Mouse (Mus musculus) erythroblast, embryonic 14.5 days (primary cell): ENCODE measurements around the gene Zfp287. TPM values are rescaled to one million over a fixed set of nuclear protein-coding genes. Genes with fewer than 3 reads are reported as not detected.

Source experiments
- H3K27me3 ChIP-seq: 2 replicates; pipeline ENCODE4 v1.6.1; 2012; ENCODE audit warnings: inconsistent platforms; ENCODE audit not compliant: control insufficient read depth
- H3K36me3 ChIP-seq: 2 replicates; pipeline ENCODE4 v1.6.1; 2012; ENCODE audit warnings: mild to moderate bottlenecking, inconsistent platforms; ENCODE audit not compliant: control insufficient read depth
- H3K4me1 ChIP-seq: 2 replicates; pipeline ENCODE4 v1.6.1; 2012; ENCODE audit warnings: inconsistent platforms; ENCODE audit not compliant: control insufficient read depth
- H3K4me3 ChIP-seq: replicated peaks from 2 replicates; pipeline ENCODE3; 2012; ENCODE audit warnings: moderate library complexity, mild to moderate bottlenecking, inconsistent platforms
- H3K9me3 ChIP-seq: 2 replicates; pipeline ENCODE4 v1.6.1; 2012; ENCODE audit warnings: low read length, inconsistent platforms, mixed read lengths; ENCODE audit not compliant: control insufficient read depth
- GATA1 ChIP-seq: IDR thresholded peaks from 2 replicates; pipeline ENCODE4 v1.6.1; 2012; ENCODE audit warnings: low read length, inconsistent platforms, mixed read lengths
- TAL1 ChIP-seq: IDR thresholded peaks from 3 replicates; pipeline ENCODE4 v1.6.1; 2012; ENCODE audit warnings: low read length, inconsistent platforms, mixed read lengths
- polyA plus RNA-seq: library from polyadenylated mRNA; stranded (reverse); fragments of >175 nt; gene quantifications from 2 replicates; pipeline ENCODE4 v1.2.3, GENCODE M21; 2012

Zfp287 gene
- polyA plus RNA-seq, 1 experiment: not detected

- H3K27me3 ChIP-seq: no peaks in the 10 kb centered on the region
- H3K4me3 ChIP-seq: no peak overlapping the region
- no peaks in the 10 kb centered on the region for H3K4me1 ChIP-seq
- H3K36me3 ChIP-seq: no peaks in the 10 kb centered on the region
- H3K9me3 ChIP-seq: no peaks in the 10 kb centered on the region
- TF ChIP-seq GATA1 (no peak), TAL1 (no peak)
Measured at GRCm38 (mm10) chr11:62710657-62711056, 21.0 kb downstream of the Zfp287 start.

DNA sequence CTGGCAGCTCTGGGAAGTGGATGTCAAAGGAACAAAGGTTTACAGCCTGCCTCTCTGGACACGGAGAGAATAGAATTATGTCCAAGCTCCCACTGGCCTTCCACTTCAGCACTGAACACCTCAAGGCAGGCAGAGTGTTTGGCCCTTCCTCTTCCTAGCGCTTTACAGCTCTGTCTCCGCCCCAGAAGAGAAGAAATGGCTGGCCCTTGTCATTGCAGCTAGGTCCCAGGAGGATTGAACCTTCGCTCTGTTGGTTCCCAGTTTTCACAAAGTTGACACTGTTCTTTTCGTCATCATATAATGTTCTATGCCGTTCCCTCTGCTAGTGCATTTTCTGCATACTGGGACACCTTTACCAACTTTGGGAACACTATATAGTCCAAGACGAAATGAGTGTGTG lies 23.5 kb downstream of the Zfp287 start:
- no peaks in the 10 kb centered on the region for H3K9me3 ChIP-seq
- H3K4me3 ChIP-seq: no peak overlapping the region
- H3K27me3 ChIP-seq: no peaks in the 10 kb centered on the region
- no peaks in the 10 kb centered on the region for H3K36me3 ChIP-seq
- H3K4me1 ChIP-seq: no peaks in the 10 kb centered on the region
- TF ChIP-seq GATA1 (no peak), TAL1 (no peak)

DNA sequence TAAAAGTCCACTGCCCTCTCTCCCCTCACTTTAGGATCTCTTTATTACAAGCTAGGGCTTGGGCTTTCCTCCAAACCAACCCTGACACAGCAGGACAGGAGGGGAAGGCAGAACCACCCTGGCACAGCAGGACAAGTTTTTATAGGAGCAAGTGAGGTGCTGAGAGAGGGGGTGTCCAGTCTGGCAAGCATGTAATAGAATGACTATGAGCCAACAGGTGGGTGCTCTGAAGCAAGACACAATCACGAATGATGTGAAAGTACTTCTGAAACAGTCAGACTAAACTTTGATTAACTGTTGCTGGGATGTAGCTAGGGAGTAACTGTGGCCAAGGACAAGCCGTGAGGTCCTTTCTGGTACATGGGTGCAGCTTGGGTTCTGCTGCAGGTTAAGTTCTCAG lies 25.6 kb downstream of the Zfp287 start:
- H3K9me3 ChIP-seq: no peaks in the 10 kb centered on the region
- no peak overlapping the region for H3K4me3 ChIP-seq
- H3K4me1 ChIP-seq: no peaks in the 10 kb centered on the region
- H3K36me3 ChIP-seq: no peaks in the 10 kb centered on the region
- TF ChIP-seq TAL1 (no peak), GATA1 (no peak)
- no peaks in the 10 kb centered on the region for H3K27me3 ChIP-seq

DNA sequence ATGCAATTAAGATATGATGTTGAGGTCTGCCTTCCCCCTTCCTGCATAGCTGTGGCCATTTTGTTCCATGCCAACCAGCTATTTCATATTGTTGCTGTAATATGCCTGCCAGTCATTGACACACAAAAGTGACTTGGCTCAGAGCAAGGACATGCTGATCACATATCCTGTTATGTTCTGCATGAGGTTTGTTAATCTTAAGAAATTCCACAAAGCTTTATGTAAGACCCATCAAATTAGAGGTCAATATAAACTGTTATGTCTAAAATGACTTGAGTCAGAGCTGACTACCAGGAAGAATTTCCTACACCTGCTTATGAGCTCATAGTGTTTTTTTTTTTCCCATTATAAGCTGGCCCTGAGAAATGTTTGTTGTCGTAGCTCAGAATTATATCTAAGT lies 30.5 kb downstream of the Zfp287 start:
- H3K9me3 ChIP-seq: no peaks in the 10 kb centered on the region
- H3K4me3 ChIP-seq: no peak overlapping the region
- H3K4me1 ChIP-seq: no peaks in the 10 kb centered on the region
- TF ChIP-seq TAL1 (no peak), GATA1 (no peak)
- no peaks in the 10 kb centered on the region for H3K36me3 ChIP-seq
- no peaks in the 10 kb centered on the region for H3K27me3 ChIP-seq

GRCm38 (mm10) chr11:62699749-62700148 lies 32.0 kb downstream of the Zfp287 start:
- Histone ChIP-seq H3K27me3 (no peaks in the 10 kb centered on the region), H3K9me3 (no peaks in the 10 kb centered on the region), H3K36me3 (no peaks in the 10 kb centered on the region), H3K4me3 (no peak overlapping the region), H3K4me1 (no peaks in the 10 kb centered on the region)
- TF ChIP-seq GATA1: no peak

GRCm38 (mm10) chr11:62695126-62695525 lies 36.6 kb downstream of the Zfp287 start:
- Histone ChIP-seq H3K4me1 (no peaks in the 10 kb centered on the region), H3K27me3 (no peaks in the 10 kb centered on the region), H3K36me3 (no peaks in the 10 kb centered on the region), H3K4me3 (no peak overlapping the region), H3K9me3 (no peaks in the 10 kb centered on the region)
- TF ChIP-seq GATA1: no peak
- no peak for TF ChIP-seq TAL1

GRCm38 (mm10) chr11:62693299-62694184 lies 38.2 kb downstream of the Zfp287 start:
- Histone ChIP-seq H3K4me1 (no peaks in the 10 kb centered on the region), H3K4me3 (no peak overlapping the region), H3K27me3 (no peaks in the 10 kb centered on the region), H3K9me3 (no peaks in the 10 kb centered on the region), H3K36me3 (no peaks in the 10 kb centered on the region)
- TF ChIP-seq TAL1: no peak
- no peak for TF ChIP-seq GATA1

DNA sequence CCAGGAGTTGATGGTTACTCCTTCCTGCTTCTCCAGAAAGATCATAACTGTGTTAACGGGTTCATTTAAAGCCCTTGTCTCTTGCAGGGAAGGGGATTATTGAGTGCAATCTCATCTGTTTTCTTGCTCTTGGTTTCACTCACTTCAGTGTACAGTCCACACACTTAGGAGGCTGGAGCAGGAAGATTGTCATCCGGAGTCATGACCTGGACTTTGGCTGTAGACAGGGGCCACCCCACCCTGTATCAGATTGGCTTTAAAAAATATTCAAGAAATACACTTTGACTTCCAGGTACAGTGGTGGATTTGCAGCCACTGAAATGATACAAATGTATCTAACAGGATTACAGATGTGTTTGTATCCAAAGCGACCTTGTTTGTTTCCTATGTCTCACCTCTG lies 40.1 kb downstream of the Zfp287 start:
- Histone ChIP-seq H3K27me3 (no peaks in the 10 kb centered on the region), H3K4me1 (no peaks in the 10 kb centered on the region), H3K9me3 (no peaks in the 10 kb centered on the region), H3K36me3 (no peaks in the 10 kb centered on the region), H3K4me3 (no peak overlapping the region)
- TF ChIP-seq GATA1 (no peak), TAL1 (no peak)

GRCm38 (mm10) chr11:62679954-62680353 lies 51.8 kb downstream of the Zfp287 start:
- Histone ChIP-seq H3K4me3 (no peak overlapping the region), H3K27me3 (no peaks in the 10 kb centered on the region), H3K9me3 (no peaks in the 10 kb centered on the region), H3K4me1 (no peaks in the 10 kb centered on the region; the same call in 1 of the 2 replicates), H3K36me3 (no peaks in the 10 kb centered on the region)
- TF ChIP-seq GATA1 (no peak), TAL1 (no peak)
